Mouse (Mus musculus): ENCODE results near the gene Lrp5. TPM values are rescaled to one million over a fixed set of nuclear protein-coding genes. Genes with fewer than 3 reads are reported as not detected.

Lrp5 gene
- polyA plus RNA-seq, 1 experiment from 2014 or later = 8.4 TPM

DNA sequence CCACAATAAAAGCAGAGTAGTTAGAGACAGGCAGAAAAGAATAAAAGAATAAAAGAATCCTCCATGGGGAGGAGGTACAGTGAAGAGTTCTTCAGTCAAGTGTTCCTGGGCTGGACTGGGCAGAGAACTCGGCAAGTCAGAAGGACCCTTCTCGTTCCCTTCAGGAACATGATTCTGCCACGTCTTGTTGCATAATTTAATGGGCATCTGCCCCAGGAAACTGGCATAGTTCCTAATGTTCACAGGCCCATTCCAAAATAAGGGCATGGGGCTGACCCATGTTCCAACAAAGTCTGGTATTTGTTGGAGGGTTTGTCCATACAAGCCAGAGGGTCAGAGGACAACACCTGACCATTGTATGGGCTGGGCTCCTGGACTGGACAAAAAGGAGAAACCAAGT, 8.6 kb upstream of the Lrp5 start:
- 87% methylated on average over 3 of the region's 3 CpGs for WGBS
- H3K4me1 ChIP-seq (replicated peaks) = no peaks in the 10 kb centered on the region
- no peak overlapping the region for H3K9ac ChIP-seq (replicated peaks)
- no peak overlapping the region for H3K4me3 ChIP-seq (replicated peaks)
- no peak overlapping the region for H3K4me2 ChIP-seq
- no peaks in the 10 kb centered on the region for H3K36me3 ChIP-seq
- no peak overlapping the region for H3K27ac ChIP-seq
- no peak for ATAC-seq (ENCODE audit: insufficient number of reproducible peaks, insufficient read depth, low FRiP score, low TSS enrichment, low read depth)
- H3K27me3 ChIP-seq = no peaks in the 10 kb centered on the region
- H3K9me3 ChIP-seq = no peaks in the 10 kb centered on the region

- Histone ChIP-seq H3K27ac (no peak overlapping the region), H3K4me3 (replicated peaks) (no peak overlapping the region), H3K27me3 (no peaks in the 10 kb centered on the region), H3K36me3 (no peaks in the 10 kb centered on the region), H3K9ac (replicated peaks) (no peak overlapping the region), H3K9me3 (no peaks in the 10 kb centered on the region), H3K4me2 (no peak overlapping the region), H3K4me1 (replicated peaks) (no peaks in the 10 kb centered on the region)
- 82% methylated on average over 2 of the region's 2 CpGs for WGBS
- no peak for ATAC-seq (ENCODE audit: insufficient number of reproducible peaks, insufficient read depth, low FRiP score, low TSS enrichment, low read depth)
Observed at GRCm38 (mm10) chr19:3694476-3694875, 8.1 kb upstream of the Lrp5 start.

DNA sequence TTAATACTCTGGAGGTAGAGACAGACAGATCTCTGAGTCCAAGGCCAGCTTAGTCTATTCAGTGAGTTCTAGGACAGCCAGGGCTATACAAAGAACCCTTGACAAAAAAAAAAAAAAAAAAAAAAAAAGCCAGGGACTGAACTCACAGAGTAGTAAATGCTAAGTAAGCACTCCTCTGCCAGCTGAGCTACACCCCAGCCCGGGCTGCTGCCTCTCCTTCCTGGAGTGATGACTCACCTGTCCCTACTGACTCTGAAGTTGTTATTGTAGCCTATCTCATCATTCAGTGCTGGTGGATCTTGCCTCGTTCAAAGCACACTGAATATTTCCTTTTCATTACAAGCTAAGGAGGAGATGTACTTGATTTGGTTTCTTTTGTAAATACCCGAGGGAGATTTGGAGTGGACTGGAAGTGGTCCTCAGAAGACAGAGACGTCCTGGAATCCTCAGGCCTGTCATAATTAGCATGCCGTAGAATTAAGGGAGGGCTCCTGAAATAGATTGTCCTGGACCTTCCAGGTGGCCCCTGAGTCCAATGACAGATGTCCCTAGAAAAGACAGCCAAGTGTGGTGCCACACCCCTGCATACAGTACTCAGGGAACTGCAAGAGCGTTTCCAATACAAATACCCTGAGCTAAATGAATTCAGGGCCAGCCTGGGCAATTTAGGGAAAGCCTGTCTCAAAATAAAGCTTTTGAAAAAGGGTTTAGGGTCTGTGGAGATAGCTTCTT, 6.2 kb upstream of the Lrp5 start:
- no peak for ATAC-seq (ENCODE audit: insufficient number of reproducible peaks, insufficient read depth, low FRiP score, low TSS enrichment, low read depth)
- no peaks in the 10 kb centered on the region for H3K9me3 ChIP-seq
- H3K27ac ChIP-seq = no peak overlapping the region
- no peak overlapping the region for H3K4me3 ChIP-seq (replicated peaks)
- no peaks in the 10 kb centered on the region for H3K27me3 ChIP-seq
- no peak overlapping the region for H3K4me2 ChIP-seq
- WGBS = 67% methylated on average over 6 of the region's 6 CpGs
- peaks cover 6% of the 10 kb centered on the region for H3K4me1 ChIP-seq (replicated peaks)
- no peaks in the 10 kb centered on the region for H3K36me3 ChIP-seq
- H3K9ac ChIP-seq (replicated peaks) = no peak overlapping the region

DNA sequence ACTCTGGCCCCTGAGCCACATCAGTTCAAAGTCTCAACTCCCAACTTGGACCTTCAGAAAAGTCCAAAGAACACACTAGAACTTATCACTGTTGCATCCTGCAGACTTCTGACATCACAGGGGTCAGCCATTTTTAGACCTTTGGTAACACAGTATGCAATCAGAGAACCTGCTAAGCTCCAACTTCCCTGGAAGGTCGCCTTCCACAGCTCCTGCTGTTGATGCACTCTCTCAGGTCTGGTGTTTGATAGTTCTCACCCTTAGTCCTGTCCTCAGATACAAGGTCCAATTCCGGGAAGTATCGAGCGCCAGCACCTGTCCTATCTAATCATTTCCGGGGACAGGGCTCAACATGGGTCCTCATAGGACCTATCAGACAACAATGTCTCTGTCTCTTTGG, 5.0 kb upstream of the Lrp5 start:
- no peak overlapping the region for H3K27ac ChIP-seq
- 91% methylated on average over 5 of the region's 5 CpGs for WGBS

GRCm38 (mm10) chr19:3687676-3688171, 1.4 kb upstream of the Lrp5 start:
- H3K4me3 ChIP-seq (replicated peaks) = no peak overlapping the region
- 18% methylated on average over 5 of the region's 5 CpGs for WGBS
- no peak overlapping the region for H3K9ac ChIP-seq (replicated peaks)
- H3K4me2 ChIP-seq = 0 out of 2 replicates have a peak overlapping the region, but pooled peaks have one; percentile 98
- H3K27me3 ChIP-seq = no peaks in the 10 kb centered on the region
- ATAC-seq (ENCODE audit: insufficient number of reproducible peaks, insufficient read depth, low FRiP score, low TSS enrichment, low read depth) = peak; percentile 38; the same call in 1 of the 2 replicates
- 0 out of 2 replicates have a peak, but pooled peaks cover 3% of the 10 kb centered on the region for H3K36me3 ChIP-seq
- H3K4me1 ChIP-seq (replicated peaks) = peaks cover 42% of the 10 kb centered on the region
- peak overlapping the region; percentile 84 for H3K27ac ChIP-seq
- no peaks in the 10 kb centered on the region for H3K9me3 ChIP-seq

More for the DNA sequence above, 5.0 kb upstream of the Lrp5 start:
- Histone ChIP-seq H3K27me3 (no peaks in the 10 kb centered on the region), H3K9ac (replicated peaks) (no peak overlapping the region), H3K9me3 (no peaks in the 10 kb centered on the region), H3K4me3 (replicated peaks) (no peak overlapping the region), H3K4me2 (no peak overlapping the region), H3K36me3 (no peaks in the 10 kb centered on the region), H3K4me1 (replicated peaks) (peaks cover 17% of the 10 kb centered on the region)
- no peak for ATAC-seq (ENCODE audit: insufficient number of reproducible peaks, insufficient read depth, low FRiP score, low TSS enrichment, low read depth)

GRCm38 (mm10) chr19:3685611-3686214, 651 bp downstream of the Lrp5 start:
- H3K36me3 ChIP-seq = 0 out of 2 replicates have a peak, but pooled peaks cover 3% of the 10 kb centered on the region
- under 1% methylated on average over 45 of the region's 45 CpGs for WGBS
- peak overlapping the region; percentile 98 for H3K4me2 ChIP-seq
- peak overlapping the region; percentile 96 for H3K9ac ChIP-seq (replicated peaks)
- H3K4me3 ChIP-seq (replicated peaks) = peak overlapping the region; percentile 97
- peaks cover 61% of the 10 kb centered on the region for H3K4me1 ChIP-seq (replicated peaks)
- peak overlapping the region; percentile 94 for H3K27ac ChIP-seq
- no peaks in the 10 kb centered on the region for H3K9me3 ChIP-seq
- ATAC-seq (ENCODE audit: insufficient number of reproducible peaks, insufficient read depth, low FRiP score, low TSS enrichment, low read depth) = no peak
- no peaks in the 10 kb centered on the region for H3K27me3 ChIP-seq

- Histone ChIP-seq H3K27ac (peak overlapping the region; percentile 94), H3K4me3 (replicated peaks) (peak overlapping the region; percentile 97), H3K4me1 (replicated peaks) (peaks cover 67% of the 10 kb centered on the region), H3K36me3 (0 out of 2 replicates have a peak, but pooled peaks cover 3% of the 10 kb centered on the region), H3K27me3 (no peaks in the 10 kb centered on the region), H3K9me3 (no peaks in the 10 kb centered on the region), H3K9ac (replicated peaks) (peak overlapping the region; percentile 96), H3K4me2 (peak overlapping the region; percentile 98)
- 4% methylated on average over 11 of the region's 11 CpGs for WGBS
- no peak for ATAC-seq (ENCODE audit: insufficient number of reproducible peaks, insufficient read depth, low FRiP score, low TSS enrichment, low read depth)
Observed at GRCm38 (mm10) chr19:3684957-3685580, 1.3 kb downstream of the Lrp5 start.

DNA sequence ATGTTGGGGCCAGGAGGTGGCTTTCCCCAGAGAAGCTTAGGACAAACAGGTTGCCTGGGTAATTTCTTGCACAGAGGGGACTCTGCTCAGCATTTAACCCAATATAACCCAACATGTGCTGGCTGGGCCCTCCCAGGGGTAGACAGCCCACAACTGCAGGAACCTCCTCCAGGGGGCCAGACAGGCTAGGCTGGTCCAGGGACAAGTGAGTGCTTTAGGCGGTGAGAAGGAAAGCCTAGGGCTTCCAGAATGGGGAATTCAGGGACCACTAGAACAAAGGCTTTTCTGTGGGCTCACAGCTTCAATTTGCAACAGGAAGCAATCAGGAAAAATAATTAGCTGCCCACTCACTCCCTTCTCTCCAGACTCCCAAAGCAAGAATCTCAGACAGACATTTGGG, 1.9 kb downstream of the Lrp5 start:
- Histone ChIP-seq H3K27ac (peak overlapping the region; percentile 94), H3K4me2 (peak overlapping the region; percentile 98), H3K4me1 (replicated peaks) (peaks cover 69% of the 10 kb centered on the region), H3K27me3 (no peaks in the 10 kb centered on the region), H3K9me3 (no peaks in the 10 kb centered on the region), H3K4me3 (replicated peaks) (peak overlapping the region; percentile 97), H3K36me3 (0 out of 2 replicates have a peak, but pooled peaks cover 3% of the 10 kb centered on the region), H3K9ac (replicated peaks) (peak overlapping the region; percentile 96)
- 4% methylated on average over 1 of the region's 1 CpGs for WGBS
- ATAC-seq (ENCODE audit: insufficient number of reproducible peaks, insufficient read depth, low FRiP score, low TSS enrichment, low read depth) = no peak

- peak overlapping the region; percentile 73 for H3K27ac ChIP-seq
- ATAC-seq (ENCODE audit: insufficient number of reproducible peaks, insufficient read depth, low FRiP score, low TSS enrichment, low read depth) = no peak
- 58% methylated on average over 13 of the region's 13 CpGs for WGBS
Observed at GRCm38 (mm10) chr19:3681310-3681934, 4.9 kb downstream of the Lrp5 start.

DNA sequence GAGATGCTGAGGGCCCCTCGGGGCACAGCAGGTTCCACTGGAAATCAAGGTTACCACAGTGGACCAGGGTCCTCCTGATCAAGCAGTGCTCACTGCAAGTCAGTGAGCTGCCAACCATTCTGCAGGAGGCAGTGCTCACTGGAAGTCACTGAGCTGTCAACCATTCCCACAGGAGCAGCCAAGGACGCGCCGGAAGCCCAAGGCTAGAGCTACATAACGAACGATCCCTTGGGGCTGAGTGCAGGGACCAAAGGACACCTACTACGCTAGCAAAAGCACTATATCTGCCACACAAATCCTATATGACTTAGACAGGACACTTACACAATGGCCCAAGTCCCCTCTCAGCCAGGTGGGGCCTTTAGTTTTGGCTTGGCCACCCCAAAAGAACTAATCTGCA, 5.6 kb downstream of the Lrp5 start:
- WGBS = 86% methylated on average over 7 of the region's 7 CpGs
- H3K4me1 ChIP-seq (replicated peaks) = peaks cover 53% of the 10 kb centered on the region

More at GRCm38 (mm10) chr19:3681310-3681934, 4.9 kb downstream of the Lrp5 start:
- no peaks in the 10 kb centered on the region for H3K27me3 ChIP-seq
- H3K9me3 ChIP-seq = 0 out of 2 replicates have a peak, but pooled peaks cover 3% of the 10 kb centered on the region
- no peak overlapping the region for H3K4me3 ChIP-seq (replicated peaks)
- peak overlapping the region; percentile 23; the same call in 1 of the 2 replicates for H3K4me2 ChIP-seq
- peak overlapping the region; percentile 34; the same call in 1 of the 2 replicates for H3K9ac ChIP-seq (replicated peaks)
- H3K4me1 ChIP-seq (replicated peaks) = peaks cover 53% of the 10 kb centered on the region
- H3K36me3 ChIP-seq = 0 out of 2 replicates have a peak, but pooled peaks cover 9% of the 10 kb centered on the region

More for the DNA sequence above, 5.6 kb downstream of the Lrp5 start:
- Histone ChIP-seq H3K27ac (peak overlapping the region; percentile 73), H3K4me3 (replicated peaks) (no peak overlapping the region), H3K27me3 (no peaks in the 10 kb centered on the region), H3K36me3 (0 out of 2 replicates have a peak, but pooled peaks cover 9% of the 10 kb centered on the region), H3K9me3 (0 out of 2 replicates have a peak, but pooled peaks cover 3% of the 10 kb centered on the region), H3K4me2 (no peak overlapping the region), H3K9ac (replicated peaks) (no peak overlapping the region)
- no peak for ATAC-seq (ENCODE audit: insufficient number of reproducible peaks, insufficient read depth, low FRiP score, low TSS enrichment, low read depth)

Measured in limb, embryonic 12.5 days (tissue).